Mouse (Mus musculus): ENCODE measurements around the gene Tbc1d24.

DNA sequence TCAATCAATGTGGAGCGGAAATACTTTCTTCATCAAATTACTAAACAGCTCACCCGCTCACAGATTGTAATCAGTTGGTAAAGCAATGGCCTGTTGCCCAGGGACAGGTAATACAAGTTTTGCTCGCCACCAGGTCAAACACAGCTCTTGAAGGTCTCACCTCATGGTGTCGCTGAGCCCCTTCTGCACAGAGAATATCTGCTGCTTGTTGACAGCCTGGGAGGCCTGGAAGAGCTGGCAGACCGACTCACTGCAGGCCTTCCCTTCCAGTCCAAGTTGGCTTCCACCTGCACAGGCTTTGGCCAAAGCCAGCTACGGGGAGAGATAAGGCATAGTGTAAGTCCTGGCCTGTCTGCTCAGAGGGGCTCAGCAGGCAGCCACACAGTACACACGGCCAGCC lies 31.6 kb upstream of the Tbc1d24 start:
- TF ChIP-seq CTCF (IDR thresholded peaks at IDR 0.05) (no peak), EP300 (IDR thresholded peaks at IDR 0.05) (no peak)

Data from lung, postnatal 0 days (tissue).